Mouse (Mus musculus) c-Kit-positive CD71-positive TER-119-positive erythroid progenitor cells, embryonic 14.5 days (primary cell): ENCODE data around the gene Map3k20.

Experiments used
- DNase-seq: peaks from one replicate; pipeline ENCODE4 v3.0.0-alpha.2; 2013; ENCODE audit warnings: low spot score

The Map3k20 gene

GRCm38 (mm10) chr2:72281971-72282370 lies 3.5 kb upstream of the Map3k20 start:
- no peak for DNase-seq

GRCm38 (mm10) chr2:72282733-72283132 lies 2.7 kb upstream of the Map3k20 start:
- DNase-seq = no peak

- DNase-seq = no peak
Measured at GRCm38 (mm10) chr2:72284689-72285088, 748 bp upstream of the Map3k20 start.

GRCm38 (mm10) chr2:72285888-72286661 lies 638 bp downstream of the Map3k20 start:
- DNase-seq = peak; percentile 45

GRCm38 (mm10) chr2:72287142-72287541 lies 1.7 kb downstream of the Map3k20 start:
- peak; percentile 89 for DNase-seq

- no peak for DNase-seq
Measured at GRCm38 (mm10) chr2:72288932-72289534, 3.6 kb downstream of the Map3k20 start.

- DNase-seq = no peak
Measured at GRCm38 (mm10) chr2:72291103-72291502, 5.7 kb downstream of the Map3k20 start.

- no peak for DNase-seq
Measured at GRCm38 (mm10) chr2:72292573-72292972, 7.1 kb downstream of the Map3k20 start.

- no peak for DNase-seq
Measured at GRCm38 (mm10) chr2:72294994-72295393, 9.6 kb downstream of the Map3k20 start.

- DNase-seq = no peak
Measured at GRCm38 (mm10) chr2:72296984-72297715, 11.7 kb downstream of the Map3k20 start.

- DNase-seq = no peak
Measured at GRCm38 (mm10) chr2:72297716-72298082, 12.3 kb downstream of the Map3k20 start.

GRCm38 (mm10) chr2:72298406-72298805 lies 13.0 kb downstream of the Map3k20 start:
- DNase-seq = peak; percentile 49

GRCm38 (mm10) chr2:72301194-72301916 lies 15.9 kb downstream of the Map3k20 start:
- no peak for DNase-seq

GRCm38 (mm10) chr2:72305738-72306137 lies 20.3 kb downstream of the Map3k20 start:
- DNase-seq = no peak

GRCm38 (mm10) chr2:72308351-72308750 lies 22.9 kb downstream of the Map3k20 start:
- no peak for DNase-seq

GRCm38 (mm10) chr2:72308981-72309380 lies 23.5 kb downstream of the Map3k20 start:
- DNase-seq = no peak

GRCm38 (mm10) chr2:72311486-72311885 lies 26.0 kb downstream of the Map3k20 start:
- no peak for DNase-seq

- no peak for DNase-seq
Measured at GRCm38 (mm10) chr2:72313312-72313711, 27.9 kb downstream of the Map3k20 start.

- DNase-seq = no peak
Measured at GRCm38 (mm10) chr2:72318421-72318820, 33.0 kb downstream of the Map3k20 start.

GRCm38 (mm10) chr2:72319028-72319798 lies 33.8 kb downstream of the Map3k20 start:
- no peak for DNase-seq

- DNase-seq = no peak
Measured at GRCm38 (mm10) chr2:72320661-72321060, 35.2 kb downstream of the Map3k20 start.

- DNase-seq = no peak
Measured at GRCm38 (mm10) chr2:72321591-72321990, 36.2 kb downstream of the Map3k20 start.
